Mouse (Mus musculus) right cerebral cortex, postnatal 25 days (tissue): Measurements from ENCODE around the gene Arf4.

Source experiments
- DNase-seq: peaks from one replicate; pipeline ENCODE4 v3.0.0; 2022

Gene Arf4

GRCm38 (mm10) chr14:26637851-26638707 is at the start of gene Arf4:
Arf4 (plus strand) TSS chr14:26638074.
- DNase-seq = peak; percentile 99

GRCm38 (mm10) chr14:26591353-26591752 is 46.5 kb upstream of the Arf4 start:
- DNase-seq = no peak

- no peak for DNase-seq
Observed at GRCm38 (mm10) chr14:26593281-26593895, 44.5 kb upstream of the Arf4 start.

GRCm38 (mm10) chr14:26595167-26595566 is 42.7 kb upstream of the Arf4 start:
- DNase-seq = no peak

GRCm38 (mm10) chr14:26595695-26596365 is 42.0 kb upstream of the Arf4 start:
- DNase-seq = no peak

DNA sequence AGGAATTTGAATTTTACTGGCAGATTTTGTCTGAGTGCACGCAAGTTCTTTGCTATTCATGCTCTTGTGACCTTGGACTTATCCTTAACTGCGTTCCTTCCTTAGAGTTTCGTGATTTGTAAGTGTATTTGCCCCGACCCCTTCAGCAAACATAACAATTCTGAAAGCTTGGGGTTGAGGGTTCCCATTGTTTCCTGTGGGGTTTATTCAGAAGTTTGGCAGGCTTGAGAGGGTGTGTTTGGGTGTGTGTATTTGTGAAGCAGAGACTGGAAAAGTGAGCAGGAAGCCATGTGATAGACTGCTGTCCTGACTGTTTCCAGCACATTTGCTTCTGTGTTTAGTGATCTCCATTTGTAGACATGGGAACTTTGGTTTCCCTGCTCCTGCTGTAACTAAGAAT is 32.5 kb upstream of the Arf4 start:
- no peak for DNase-seq

GRCm38 (mm10) chr14:26609674-26610073 is 28.2 kb upstream of the Arf4 start:
- DNase-seq = no peak

GRCm38 (mm10) chr14:26610689-26611088 is 27.2 kb upstream of the Arf4 start:
- no peak for DNase-seq

DNA sequence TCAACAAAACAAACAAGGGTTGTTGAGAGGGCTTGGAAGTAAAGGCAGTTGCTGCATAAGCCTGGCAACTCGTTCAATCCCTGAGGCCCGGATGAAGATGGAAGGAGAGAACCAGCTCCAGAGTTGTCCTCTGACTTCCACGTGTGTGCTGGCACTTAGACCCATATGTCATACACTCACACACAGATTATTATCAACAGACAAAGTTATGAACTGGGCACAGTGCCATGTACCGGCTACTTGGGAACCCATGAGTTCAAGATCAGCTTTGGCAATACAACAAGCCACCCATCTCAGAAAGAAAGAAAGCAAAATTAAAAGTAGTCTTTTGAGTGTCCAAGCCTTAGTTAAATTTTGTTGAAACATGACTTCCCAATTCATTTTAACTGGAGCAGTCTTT is 12.6 kb upstream of the Arf4 start:
- no peak for DNase-seq

GRCm38 (mm10) chr14:26626605-26627140 is 11.2 kb upstream of the Arf4 start:
- DNase-seq = no peak

DNA sequence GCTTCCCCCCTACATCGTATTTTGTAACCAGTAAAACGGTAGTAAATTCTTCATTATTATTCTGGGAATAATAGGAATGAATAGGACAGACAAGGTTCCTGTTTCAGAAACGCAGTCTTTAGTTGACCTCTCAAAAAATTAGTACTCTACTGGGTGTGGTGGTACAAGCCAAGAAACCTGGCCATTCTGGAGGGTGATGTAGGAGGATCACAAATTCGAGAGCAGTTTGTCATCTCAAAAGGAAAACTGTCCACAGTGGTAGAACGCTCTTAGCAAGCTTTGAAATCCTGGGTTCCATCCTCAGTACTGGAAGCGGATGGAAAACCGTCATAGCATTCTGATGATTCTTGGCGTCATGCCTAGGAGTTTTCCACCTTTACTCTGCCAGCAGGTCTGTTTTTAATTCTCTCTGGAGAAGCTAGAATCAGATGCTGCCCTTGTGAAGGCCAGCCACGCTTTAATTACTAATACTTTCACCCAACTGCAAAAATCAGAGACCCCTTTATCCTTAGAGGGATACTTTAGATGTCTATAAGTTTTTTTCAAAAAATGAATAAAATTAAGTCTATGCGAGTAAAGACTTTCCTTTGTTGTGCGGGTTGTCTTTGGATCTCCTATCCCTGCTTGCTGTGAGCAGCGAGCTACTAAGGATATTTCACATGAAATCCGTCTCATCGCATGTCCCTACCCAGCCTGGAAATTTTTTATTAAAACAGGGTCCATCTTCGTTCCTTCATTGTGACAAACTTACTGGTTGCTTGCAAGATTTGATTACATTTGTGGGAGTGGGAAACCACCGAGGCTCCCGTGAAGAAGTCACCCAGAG is 636 bp upstream of the Arf4 start:
- peak; percentile 17 for DNase-seq

- DNase-seq = peak; percentile 49
Observed at GRCm38 (mm10) chr14:26638708-26639084, 822 bp downstream of the Arf4 start.

GRCm38 (mm10) chr14:26639251-26639650 is 1.4 kb downstream of the Arf4 start:
- no peak for DNase-seq

DNA sequence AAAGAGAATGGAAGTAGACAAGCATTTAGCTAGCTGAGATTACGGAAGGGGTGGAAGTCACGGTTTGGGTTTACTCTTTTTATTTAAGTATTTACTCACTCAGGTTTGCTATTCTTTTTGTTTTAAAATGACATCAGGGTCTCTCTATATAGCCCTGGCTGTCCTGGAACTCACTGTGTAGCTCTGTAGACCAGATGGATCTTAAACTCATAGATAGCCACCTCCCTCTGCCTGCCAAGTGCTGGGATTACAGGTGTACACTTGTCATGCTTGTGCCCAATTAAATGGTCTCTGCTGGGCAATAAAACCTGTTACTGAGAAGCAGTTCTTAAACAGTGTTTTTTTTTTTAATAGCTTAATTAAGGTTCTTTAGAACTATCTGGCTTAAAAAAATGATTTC is 2.1 kb downstream of the Arf4 start:
- no peak for DNase-seq

DNA sequence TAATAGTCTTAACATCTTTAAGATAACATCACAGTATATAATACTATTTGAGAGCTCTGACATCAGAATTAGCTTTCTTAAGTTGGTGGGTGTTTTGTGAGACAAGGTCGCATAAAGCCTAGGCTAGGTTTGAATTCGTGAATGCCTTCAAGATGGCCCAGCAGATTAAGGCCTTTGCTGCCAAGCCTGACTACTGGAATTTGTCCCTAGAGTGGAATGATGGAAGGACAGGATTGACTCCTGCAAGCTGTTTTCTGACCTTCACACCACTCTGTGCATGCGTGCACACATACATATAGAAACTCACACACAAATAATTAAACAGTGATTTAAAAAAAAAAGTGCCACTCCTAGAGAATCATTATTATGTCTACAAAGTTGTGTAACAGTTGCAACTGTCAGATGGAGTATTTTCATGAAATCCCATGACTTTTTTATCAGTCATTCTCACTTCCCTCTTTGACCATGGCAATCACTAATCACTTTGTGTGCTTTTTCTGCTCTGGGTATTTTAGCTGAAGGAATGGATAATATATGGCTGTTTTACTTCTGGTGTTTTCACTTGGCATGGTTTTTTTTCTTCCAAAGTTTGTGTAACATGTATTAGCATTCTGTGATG is 5.2 kb downstream of the Arf4 start:
- DNase-seq = no peak

- DNase-seq = no peak
Observed at GRCm38 (mm10) chr14:26645989-26646650, 8.2 kb downstream of the Arf4 start.

- DNase-seq = no peak
Observed at GRCm38 (mm10) chr14:26647811-26648210, 9.9 kb downstream of the Arf4 start.

DNA sequence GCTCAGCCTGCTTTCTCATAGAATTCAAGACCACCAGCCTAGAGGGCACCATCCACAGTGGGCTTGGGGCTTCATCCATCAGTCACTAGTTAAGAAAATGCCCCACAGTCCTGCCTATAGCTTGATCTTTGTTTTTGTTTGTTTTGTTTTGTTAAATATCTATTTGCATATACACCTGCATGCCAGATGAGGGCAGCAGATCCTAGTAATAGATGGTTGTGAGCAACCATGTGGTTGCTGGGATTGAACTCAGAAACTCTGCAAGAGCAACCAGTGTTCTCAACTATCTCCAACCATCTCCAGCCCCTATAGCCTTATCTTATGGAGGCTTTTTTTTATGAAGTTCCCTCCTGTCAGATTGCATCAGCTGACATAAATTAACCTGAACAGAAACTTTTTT is 14.0 kb downstream of the Arf4 start:
- DNase-seq = no peak

DNA sequence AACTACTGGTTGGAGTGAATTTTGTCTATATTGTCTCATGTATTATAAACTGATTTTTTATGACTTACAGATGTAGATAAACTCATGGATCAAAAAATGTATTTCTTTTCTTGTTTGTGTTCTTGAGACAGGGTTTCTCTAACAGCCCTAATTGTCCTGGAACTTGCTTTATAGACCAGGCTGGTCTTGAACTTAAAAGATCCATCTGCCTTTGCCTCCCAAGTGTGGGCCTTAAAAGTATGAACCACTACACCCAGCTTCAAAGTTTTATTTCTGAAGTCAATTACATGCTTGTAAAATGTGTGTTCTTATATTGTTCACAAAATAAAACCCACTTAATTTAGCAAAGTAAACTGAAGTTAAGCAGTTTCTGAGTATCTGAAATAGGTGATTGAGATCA is 20.3 kb downstream of the Arf4 start:
- no peak for DNase-seq

DNA sequence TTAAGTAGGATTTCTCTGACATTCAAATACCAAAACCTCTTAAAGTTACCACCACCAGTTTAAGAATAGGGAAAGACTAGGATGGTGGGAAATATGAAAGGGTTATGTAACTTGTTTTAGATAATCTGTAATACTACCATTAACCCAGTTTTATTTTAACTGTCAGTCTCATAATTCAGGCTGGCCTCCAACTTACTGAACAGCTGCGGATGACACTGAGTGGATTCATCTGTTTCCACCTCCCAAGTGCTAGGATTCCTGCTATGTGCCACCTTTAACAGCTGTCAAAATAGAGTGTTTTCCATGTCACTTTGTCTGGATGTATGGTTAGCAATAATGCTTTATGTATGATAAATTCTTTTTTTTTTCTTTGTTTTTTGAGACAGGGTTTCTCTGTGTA is 22.4 kb downstream of the Arf4 start:
- no peak for DNase-seq

DNA sequence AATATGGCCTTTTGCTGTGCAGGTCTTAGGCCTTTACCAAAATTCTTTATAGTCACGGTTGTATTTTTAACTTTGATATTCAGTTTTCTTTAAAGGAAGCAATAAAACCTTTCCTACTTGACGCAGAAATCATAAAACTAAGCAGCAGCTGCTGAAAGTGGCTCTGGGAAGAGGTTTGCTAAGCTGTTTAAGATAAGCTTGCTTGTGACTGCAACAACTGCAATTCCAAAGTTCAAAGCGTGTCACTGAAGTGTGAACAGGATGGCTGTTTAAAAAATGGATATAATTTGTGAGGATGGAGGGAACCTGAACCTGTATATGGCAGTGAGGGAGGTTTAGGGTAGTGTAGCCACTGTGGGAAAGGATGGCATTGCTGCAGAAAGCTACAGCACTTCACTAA is 24.1 kb downstream of the Arf4 start:
- no peak for DNase-seq

DNA sequence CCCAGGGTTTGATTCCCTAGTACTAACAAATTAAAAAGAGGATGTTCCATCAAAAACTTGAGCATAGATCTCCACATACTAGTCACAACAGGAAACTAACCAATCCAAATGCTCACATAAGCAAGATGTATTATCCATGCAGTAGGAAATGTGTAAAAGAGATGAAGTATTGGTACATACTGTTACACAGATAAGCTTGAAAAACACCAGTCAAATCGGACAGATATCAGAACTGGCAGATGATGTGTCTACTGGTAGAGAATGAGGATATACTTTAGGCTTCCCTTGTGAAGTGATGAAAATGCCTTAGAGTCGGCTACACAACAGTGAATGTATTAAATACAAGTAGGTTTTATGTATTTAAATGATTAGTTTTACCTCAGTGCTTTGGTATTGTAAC is 24.6 kb downstream of the Arf4 start:
- no peak for DNase-seq
